Mouse (Mus musculus) inflammation-experienced regulatory T-cells, adult 6 months (primary cell): ENCODE results near the gene Inha. TPM values are rescaled to one million over a fixed set of nuclear protein-coding genes. Genes with fewer than 3 reads are reported as not detected.
A peak's percentile ranks its signal among the peaks of the same experiment; 100 is the strongest.

ENCODE experiments used
- ATAC-seq: one replicate; pipeline ENCODE4 v1.8.0; 2017
- polyA plus RNA-seq, 3 experiments: library from polyadenylated mRNA; unstranded; fragments of 100-300 nt; shearing (Covaris generic); gene quantifications; one replicate each; pipeline ENCODE4 v1.2.1; 2017

Inha gene
- polyA plus RNA-seq, 3 experiments from 2014 or later = not detected

GRCm38 (mm10) chr1:75490785-75491551 is 15.9 kb upstream of the Inha start:
- no peak for ATAC-seq

GRCm38 (mm10) chr1:75492579-75493170 is 14.2 kb upstream of the Inha start:
- ATAC-seq = no peak

- ATAC-seq = peak; percentile 61
These were observed 11.9 kb upstream of the Inha start for GRCm38 (mm10) chr1:75494878-75495548.

- no peak for ATAC-seq
These were observed 8.0 kb upstream of the Inha start for GRCm38 (mm10) chr1:75498897-75499296.

GRCm38 (mm10) chr1:75499441-75499840 is 7.4 kb upstream of the Inha start:
- no peak for ATAC-seq

- no peak for ATAC-seq
These were observed 5.0 kb upstream of the Inha start for GRCm38 (mm10) chr1:75501905-75502304.

- no peak for ATAC-seq
These were observed 3.8 kb upstream of the Inha start for GRCm38 (mm10) chr1:75502945-75503650.

- ATAC-seq = no peak
These were observed 3.3 kb upstream of the Inha start for GRCm38 (mm10) chr1:75503651-75503980.

- ATAC-seq = no peak
These were observed 2.4 kb upstream of the Inha start for GRCm38 (mm10) chr1:75504256-75505045.

- no peak for ATAC-seq
These were observed 1.5 kb upstream of the Inha start for GRCm38 (mm10) chr1:75505159-75505955.

- no peak for ATAC-seq
These were observed 683 bp upstream of the Inha start, which contains the start of gene Obsl1 for GRCm38 (mm10) chr1:75505956-75506831. Gene Obsl1 (minus strand): TSS chr1:75506452.

- ATAC-seq = no peak
These were observed 2.7 kb downstream of the Inha start for GRCm38 (mm10) chr1:75509586-75509985.

GRCm38 (mm10) chr1:75510154-75510553 is 3.3 kb downstream of the Inha start:
- ATAC-seq = no peak

- no peak for ATAC-seq
These were observed 4.7 kb downstream of the Inha start for GRCm38 (mm10) chr1:75511437-75512210.

GRCm38 (mm10) chr1:75512550-75512949 is 5.7 kb downstream of the Inha start:
- ATAC-seq = no peak

- ATAC-seq = no peak
These were observed 10.0 kb downstream of the Inha start for GRCm38 (mm10) chr1:75516703-75517380.

GRCm38 (mm10) chr1:75517984-75518383 is 11.1 kb downstream of the Inha start:
- no peak for ATAC-seq

- no peak for ATAC-seq
These were observed 11.6 kb downstream of the Inha start for GRCm38 (mm10) chr1:75518427-75518826.

- no peak for ATAC-seq
These were observed 12.7 kb downstream of the Inha start for GRCm38 (mm10) chr1:75519576-75519975.
